Mouse (Mus musculus) forebrain, embryonic 15.5 days (tissue): ENCODE results near the gene Flt3l. TPM values are rescaled to one million over a fixed set of nuclear protein-coding genes. Genes with fewer than 3 reads are reported as not detected.
"Not testable (repeated sequence)": the region's sequence is repeated elsewhere in the genome, so short reads cannot be mapped to it uniquely, and the experiment has no call there.

Source experiments
- ATAC-seq: fragments of 200-750 bp; cut with Nextera tagmentation; replicated peaks from 2 replicates; pipeline ENCODE4 v1.8.0; 2017; ENCODE audit warnings: mild to moderate bottlenecking, moderate TSS enrichment, moderate library complexity
- H3K27ac ChIP-seq: fragments of 300-500 bp; sonication (generic); replicated peaks from 2 replicates; pipeline ENCODE4 v1.5.1; 2015; ENCODE audit warnings: mild to moderate bottlenecking, inconsistent platforms
- H3K27me3 ChIP-seq: fragments of 300-500 bp; sonication (generic); 2 replicates; pipeline ENCODE4 v1.6.1; 2015; ENCODE audit warnings: inconsistent platforms
- H3K36me3 ChIP-seq: fragments of 300-500 bp; sonication (generic); 2 replicates; pipeline ENCODE4 v1.6.1; 2015; ENCODE audit warnings: mild to moderate bottlenecking, inconsistent platforms
- H3K4me1 ChIP-seq: fragments of 300-500 bp; sonication (generic); 2 replicates; pipeline ENCODE4 v1.6.1; 2015; ENCODE audit warnings: inconsistent platforms
- H3K4me2 ChIP-seq: fragments of 300-500 bp; sonication (generic); replicated peaks from 2 replicates; pipeline ENCODE4 v1.6.1; 2015; ENCODE audit warnings: mild to moderate bottlenecking, inconsistent platforms
- H3K4me3 ChIP-seq: fragments of 300-500 bp; sonication (generic); 2 replicates; pipeline ENCODE4 v1.5.1; 2015; ENCODE audit warnings: mild to moderate bottlenecking, inconsistent platforms
- H3K9ac ChIP-seq: fragments of 300-500 bp; sonication (generic); replicated peaks from 2 replicates; pipeline ENCODE4 v1.6.1; 2015; ENCODE audit warnings: mild to moderate bottlenecking, inconsistent platforms
- H3K9me3 ChIP-seq: fragments of 300-500 bp; sonication (generic); 2 replicates; pipeline ENCODE4 v1.6.1; 2016; ENCODE audit warnings: inconsistent platforms
- WGBS: fragments of 180-500 bp; shearing (Covaris S2); methylation state at CpG from one replicate; pipeline ENCODE4 v1.1.7; 2015; ENCODE audit warnings: mixed read lengths; 5-methylcytosine and 5-hydroxymethylcytosine counted together
- polyA plus RNA-seq: library from polyadenylated mRNA; unstranded; fragments of >200 nt; fragmentation: Nextera tagmentation; extraction: Ambion mirVana; gene quantifications from 2 replicates; pipeline ENCODE4 v1.2.1, GENCODE M21; 2015

The Flt3l gene
- polyA plus RNA-seq, 1 experiment from 2014 or later: 2.1 TPM

DNA sequence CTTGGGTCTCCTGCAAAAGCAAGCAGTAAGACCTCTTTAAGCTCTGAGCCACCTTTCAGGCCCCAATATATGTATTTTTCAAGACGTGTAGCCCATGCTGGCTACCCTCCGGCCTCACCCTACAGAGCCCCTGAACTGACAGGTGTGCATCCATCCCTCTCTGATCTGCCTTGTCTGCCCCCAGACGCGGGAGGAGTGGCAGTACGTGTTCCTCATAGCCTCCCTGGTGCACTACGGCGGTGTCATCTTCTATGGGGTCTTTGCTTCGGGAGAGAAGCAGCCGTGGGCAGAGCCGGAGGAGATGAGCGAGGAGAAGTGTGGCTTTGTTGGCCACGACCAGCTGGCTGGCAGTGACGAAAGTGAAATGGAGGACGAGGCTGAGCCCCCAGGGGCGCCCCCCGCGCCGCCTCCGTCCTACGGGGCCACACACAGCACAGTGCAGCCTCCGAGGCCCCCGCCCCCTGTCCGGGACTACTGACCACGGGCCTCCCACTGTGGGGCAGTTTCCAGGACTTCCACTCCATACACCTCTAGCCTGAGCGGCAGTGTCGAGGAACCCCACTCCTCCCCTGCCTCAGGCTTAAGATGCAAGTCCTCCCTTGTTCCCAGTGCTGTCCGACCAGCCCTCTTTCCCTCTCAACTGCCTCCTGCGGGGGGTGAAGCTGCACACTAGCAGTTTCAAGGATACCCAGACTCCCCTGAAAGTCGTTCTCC lies 38.5 kb upstream of the Flt3l start:
- H3K27ac ChIP-seq: no peak overlapping the region
- ATAC-seq: no peak
- H3K36me3 ChIP-seq: no peaks in the 10 kb centered on the region
- H3K9ac ChIP-seq: no peak overlapping the region
- H3K27me3 ChIP-seq: peaks cover 83% of the 10 kb centered on the region
- H3K9me3 ChIP-seq: no peaks in the 10 kb centered on the region
- H3K4me2 ChIP-seq: no peak overlapping the region
- H3K4me1 ChIP-seq: peaks cover 15% of the 10 kb centered on the region
- 0 out of 2 replicates have a peak overlapping the region, but pooled peaks have one; percentile 8 for H3K4me3 ChIP-seq
- WGBS: 3% methylated on average over 28 of the region's 29 CpGs

DNA sequence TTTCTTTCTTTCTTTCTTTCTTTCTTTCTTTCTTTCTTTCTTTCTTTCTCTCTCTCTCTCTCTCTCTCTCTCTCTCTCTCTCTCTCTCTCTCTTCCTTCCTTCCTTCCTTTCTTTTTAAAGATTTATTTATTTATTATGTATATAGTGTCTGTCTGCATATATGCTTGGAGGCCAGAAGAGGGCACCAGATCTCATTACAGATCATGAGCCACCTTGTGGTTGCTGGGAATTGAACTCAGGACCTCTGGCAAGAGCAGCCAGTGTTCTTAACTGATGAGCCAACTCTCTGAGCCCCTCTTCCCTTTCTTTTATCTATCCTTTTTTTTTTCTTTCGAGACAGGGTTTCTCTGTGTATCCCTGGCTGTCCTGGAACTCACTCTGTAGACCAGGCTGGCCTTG lies 37.5 kb upstream of the Flt3l start:
- peaks cover 83% of the 10 kb centered on the region for H3K27me3 ChIP-seq
- not testable (repeated sequence) for H3K9ac ChIP-seq, ATAC-seq, H3K36me3 ChIP-seq, H3K4me2 ChIP-seq, H3K4me3 ChIP-seq, H3K9me3 ChIP-seq, H3K27ac ChIP-seq
- 73% methylated on average over 1 of the region's 1 CpGs for WGBS
- peaks cover 17% of the 10 kb centered on the region for H3K4me1 ChIP-seq

DNA sequence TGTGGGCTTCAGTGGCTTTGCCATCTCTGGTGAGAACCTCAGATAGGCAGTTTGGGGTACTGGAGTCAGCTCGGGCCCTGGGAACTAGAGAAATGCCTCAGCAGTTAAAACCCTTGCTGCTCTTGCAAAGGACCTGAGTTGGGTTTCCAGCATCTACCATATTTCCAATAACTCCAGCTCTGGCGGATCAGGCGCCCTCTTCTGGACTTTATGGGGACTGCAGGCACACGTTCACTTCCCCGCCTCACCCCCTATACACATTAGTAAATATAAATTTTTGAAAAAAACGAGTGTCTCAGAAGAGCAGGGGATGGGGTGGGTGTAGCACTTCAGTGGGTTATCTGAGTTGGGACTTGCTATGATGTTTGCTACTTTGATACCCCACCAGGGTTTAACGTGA lies 36.7 kb upstream of the Flt3l start:
- Histone ChIP-seq H3K4me2 (no peak overlapping the region), H3K36me3 (no peaks in the 10 kb centered on the region), H3K27ac (no peak overlapping the region), H3K9me3 (no peaks in the 10 kb centered on the region), H3K9ac (no peak overlapping the region), H3K4me3 (no peak overlapping the region), H3K4me1 (peaks cover 25% of the 10 kb centered on the region), H3K27me3 (peaks cover 82% of the 10 kb centered on the region)
- 65% methylated on average over 7 of the region's 7 CpGs for WGBS
- ATAC-seq: no peak

DNA sequence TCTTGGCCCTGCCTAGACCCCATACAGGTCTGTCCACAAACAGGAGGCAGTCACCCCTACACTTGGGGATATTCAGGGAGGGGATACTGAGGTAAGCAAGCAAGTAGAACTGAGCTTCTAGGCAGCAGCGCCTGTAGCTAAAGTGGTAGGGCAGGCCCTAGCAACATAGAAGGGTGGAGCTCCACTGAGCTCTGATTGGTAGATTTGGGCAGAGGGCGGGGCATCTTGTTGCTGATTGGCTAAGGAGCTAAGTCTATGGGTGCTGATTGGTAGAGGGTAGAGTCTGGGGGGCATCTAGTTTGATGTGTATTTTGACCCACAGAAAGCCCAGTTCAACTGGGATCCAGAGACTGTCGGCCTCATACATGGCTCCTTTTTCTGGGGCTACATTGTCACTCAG lies 33.3 kb upstream of the Flt3l start:
- Histone ChIP-seq H3K4me3 (no peak overlapping the region), H3K4me1 (peaks cover 26% of the 10 kb centered on the region), H3K27ac (no peak overlapping the region), H3K36me3 (no peaks in the 10 kb centered on the region), H3K4me2 (no peak overlapping the region), H3K9me3 (no peaks in the 10 kb centered on the region), H3K27me3 (peaks cover 78% of the 10 kb centered on the region), H3K9ac (no peak overlapping the region)
- 89% methylated on average over 3 of the region's 3 CpGs for WGBS
- no peak for ATAC-seq

DNA sequence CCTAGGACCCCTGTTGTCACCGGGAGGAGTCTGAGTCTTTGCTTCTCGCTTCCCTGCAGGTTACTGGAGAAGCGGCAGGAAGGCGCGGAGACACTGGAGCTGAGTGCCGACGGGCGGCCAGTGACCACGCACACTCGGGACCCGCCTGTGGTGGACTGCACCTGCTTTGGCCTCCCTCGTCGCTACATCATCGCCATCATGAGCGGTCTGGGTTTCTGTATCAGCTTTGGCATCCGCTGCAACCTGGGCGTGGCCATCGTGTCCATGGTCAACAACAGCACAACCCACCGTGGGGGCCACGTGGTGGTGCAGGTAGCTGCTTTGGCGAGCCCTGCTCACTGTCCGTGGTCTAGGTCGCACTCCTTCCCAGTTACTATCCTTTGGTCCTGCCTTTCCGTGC lies 32.4 kb upstream of the Flt3l start:
- ATAC-seq: no peak
- H3K4me1 ChIP-seq: peaks cover 30% of the 10 kb centered on the region
- no peaks in the 10 kb centered on the region for H3K9me3 ChIP-seq
- peaks cover 75% of the 10 kb centered on the region for H3K27me3 ChIP-seq
- H3K27ac ChIP-seq: no peak overlapping the region
- H3K9ac ChIP-seq: 0 out of 2 replicates have a peak overlapping the region, but pooled peaks have one; percentile 0
- H3K36me3 ChIP-seq: no peaks in the 10 kb centered on the region
- H3K4me3 ChIP-seq: peak overlapping the region; percentile 6
- 4% methylated on average over 24 of the region's 24 CpGs for WGBS
- peak overlapping the region; percentile 38 for H3K4me2 ChIP-seq

DNA sequence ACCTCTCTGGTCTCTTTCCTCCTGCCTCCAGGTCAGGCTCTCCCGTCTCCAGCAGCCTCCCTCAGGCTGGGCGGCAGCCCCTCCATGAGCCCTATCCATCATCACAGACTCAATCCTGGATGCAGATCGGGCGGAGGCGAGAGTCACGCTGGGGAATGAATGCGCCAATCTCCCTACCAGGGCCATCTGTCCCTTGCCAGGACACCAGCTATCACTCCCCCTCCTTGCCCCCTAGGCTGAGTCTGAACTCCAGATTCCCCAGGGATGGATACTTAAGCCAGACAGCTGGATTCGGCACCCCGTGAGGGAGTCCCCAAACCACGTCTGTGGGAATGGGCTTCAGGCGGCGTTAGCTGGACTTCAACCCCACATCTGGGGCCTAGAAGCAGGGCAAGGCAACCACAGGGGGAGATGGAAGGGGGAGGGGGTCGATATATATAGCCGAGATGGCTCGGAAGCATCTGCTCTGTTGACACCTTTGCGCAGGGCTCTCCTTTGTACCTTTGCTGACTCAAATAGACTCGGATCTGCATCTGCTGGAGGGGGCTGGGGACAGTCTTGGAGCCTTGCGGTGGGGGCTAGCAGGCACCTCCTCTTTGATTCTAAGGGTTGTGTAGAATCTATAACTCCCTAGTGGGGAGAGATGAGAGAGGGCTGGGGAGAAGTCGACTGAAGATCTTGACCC lies 31.7 kb upstream of the Flt3l start:
- 0 out of 2 replicates have a peak overlapping the region, but pooled peaks have one; percentile 23 for H3K9ac ChIP-seq
- no peaks in the 10 kb centered on the region for H3K9me3 ChIP-seq
- H3K27ac ChIP-seq: peak overlapping the region; percentile 46
- H3K4me2 ChIP-seq: peak overlapping the region; percentile 38
- 1% methylated on average over 19 of the region's 19 CpGs for WGBS
- H3K4me3 ChIP-seq: peak overlapping the region; percentile 27
- no peaks in the 10 kb centered on the region for H3K36me3 ChIP-seq
- H3K27me3 ChIP-seq: peaks cover 82% of the 10 kb centered on the region
- peaks cover 33% of the 10 kb centered on the region for H3K4me1 ChIP-seq
- ATAC-seq: 0 out of 2 replicates have a peak, but pooled peaks have one; percentile 31

DNA sequence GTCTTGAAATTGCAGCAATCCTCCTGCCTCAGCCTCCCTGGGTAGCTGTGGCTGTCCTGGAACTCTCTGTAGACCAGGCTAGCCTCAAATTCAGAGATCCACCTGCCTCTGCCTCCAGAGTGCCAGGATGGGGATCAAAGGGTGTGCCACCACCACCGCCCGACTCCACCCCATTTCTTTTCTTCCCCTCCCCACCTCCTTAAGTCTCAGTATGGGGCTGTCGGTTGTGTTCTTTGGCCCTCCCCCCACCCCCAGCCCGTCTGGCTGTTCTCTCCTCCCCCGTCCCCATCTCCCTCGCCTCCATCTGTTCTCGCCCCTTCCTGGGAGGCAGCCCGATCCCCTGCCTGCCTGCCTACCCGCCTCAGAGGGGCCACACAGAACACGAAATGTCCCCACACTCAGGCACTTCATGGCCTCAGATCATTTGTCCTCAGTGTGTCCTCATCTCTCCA lies 30.7 kb upstream of the Flt3l start:
- Histone ChIP-seq H3K9me3 (no peaks in the 10 kb centered on the region), H3K9ac (no peak overlapping the region), H3K4me2 (peak overlapping the region; percentile 38), H3K36me3 (no peaks in the 10 kb centered on the region), H3K27me3 (peaks cover 77% of the 10 kb centered on the region), H3K4me3 (peak overlapping the region; percentile 27; the same call in 1 of the 2 replicates), H3K27ac (peak overlapping the region; percentile 46), H3K4me1 (peaks cover 42% of the 10 kb centered on the region)
- 0 out of 2 replicates have a peak, but pooled peaks have one; percentile 12 for ATAC-seq
- WGBS: 21% methylated on average over 10 of the region's 10 CpGs

DNA sequence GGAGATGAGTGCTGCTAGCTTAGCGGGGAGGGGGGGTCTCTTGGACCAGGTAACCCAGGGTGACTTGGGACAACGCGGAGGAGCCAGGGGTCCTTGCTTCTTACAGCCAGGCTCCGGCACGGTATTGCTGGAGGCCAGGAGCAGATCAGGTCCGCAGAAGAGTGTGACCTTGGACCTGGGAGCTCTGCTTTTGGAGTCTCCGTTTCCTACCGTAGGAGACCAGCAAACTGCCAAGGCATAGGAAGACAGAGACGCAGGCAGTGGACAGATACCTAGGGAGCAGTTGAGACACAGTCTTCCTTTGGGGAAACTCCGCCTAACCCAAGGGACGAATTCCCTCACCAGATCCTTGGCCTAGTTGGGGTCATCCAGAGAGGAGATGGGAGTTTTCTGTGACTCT lies 29.5 kb upstream of the Flt3l start:
- peaks cover 48% of the 10 kb centered on the region for H3K4me1 ChIP-seq
- H3K9ac ChIP-seq: no peak overlapping the region
- WGBS: 39% methylated on average over 11 of the region's 11 CpGs
- peak overlapping the region; percentile 49 for H3K4me3 ChIP-seq
- no peak for ATAC-seq
- H3K9me3 ChIP-seq: no peaks in the 10 kb centered on the region
- 0 out of 2 replicates have a peak overlapping the region, but pooled peaks have one; percentile 9 for H3K27ac ChIP-seq
- H3K27me3 ChIP-seq: peaks cover 67% of the 10 kb centered on the region
- H3K4me2 ChIP-seq: peak overlapping the region; percentile 55
- no peaks in the 10 kb centered on the region for H3K36me3 ChIP-seq

DNA sequence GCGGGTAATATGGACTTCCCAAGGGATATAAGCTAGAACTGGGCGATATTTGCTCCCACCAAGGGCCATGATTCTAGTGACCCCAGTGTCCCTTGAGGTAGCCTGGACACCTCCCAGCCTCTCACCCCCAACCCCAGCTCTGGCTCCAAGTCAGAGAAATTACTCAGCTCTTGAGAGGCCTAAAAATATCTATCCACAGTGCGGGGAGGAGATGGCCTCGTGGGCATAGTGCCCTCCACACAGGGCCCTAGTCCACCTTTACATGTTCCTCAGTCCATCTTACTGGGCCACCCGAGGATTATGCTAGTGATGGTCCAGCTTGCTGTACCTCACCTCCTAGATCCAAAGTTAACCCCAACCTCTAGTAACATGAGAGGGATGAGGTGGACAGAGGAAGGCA lies 28.6 kb upstream of the Flt3l start:
- H3K36me3 ChIP-seq: no peaks in the 10 kb centered on the region
- 0 out of 2 replicates have a peak overlapping the region, but pooled peaks have one; percentile 27 for H3K27ac ChIP-seq
- H3K4me3 ChIP-seq: peak overlapping the region; percentile 49
- H3K9ac ChIP-seq: peak overlapping the region; percentile 52; the same call in 1 of the 2 replicates
- no peak for ATAC-seq
- H3K4me1 ChIP-seq: peaks cover 48% of the 10 kb centered on the region
- WGBS: 59% methylated on average over 5 of the region's 5 CpGs
- H3K27me3 ChIP-seq: peaks cover 60% of the 10 kb centered on the region
- peak overlapping the region; percentile 55 for H3K4me2 ChIP-seq
- no peaks in the 10 kb centered on the region for H3K9me3 ChIP-seq

DNA sequence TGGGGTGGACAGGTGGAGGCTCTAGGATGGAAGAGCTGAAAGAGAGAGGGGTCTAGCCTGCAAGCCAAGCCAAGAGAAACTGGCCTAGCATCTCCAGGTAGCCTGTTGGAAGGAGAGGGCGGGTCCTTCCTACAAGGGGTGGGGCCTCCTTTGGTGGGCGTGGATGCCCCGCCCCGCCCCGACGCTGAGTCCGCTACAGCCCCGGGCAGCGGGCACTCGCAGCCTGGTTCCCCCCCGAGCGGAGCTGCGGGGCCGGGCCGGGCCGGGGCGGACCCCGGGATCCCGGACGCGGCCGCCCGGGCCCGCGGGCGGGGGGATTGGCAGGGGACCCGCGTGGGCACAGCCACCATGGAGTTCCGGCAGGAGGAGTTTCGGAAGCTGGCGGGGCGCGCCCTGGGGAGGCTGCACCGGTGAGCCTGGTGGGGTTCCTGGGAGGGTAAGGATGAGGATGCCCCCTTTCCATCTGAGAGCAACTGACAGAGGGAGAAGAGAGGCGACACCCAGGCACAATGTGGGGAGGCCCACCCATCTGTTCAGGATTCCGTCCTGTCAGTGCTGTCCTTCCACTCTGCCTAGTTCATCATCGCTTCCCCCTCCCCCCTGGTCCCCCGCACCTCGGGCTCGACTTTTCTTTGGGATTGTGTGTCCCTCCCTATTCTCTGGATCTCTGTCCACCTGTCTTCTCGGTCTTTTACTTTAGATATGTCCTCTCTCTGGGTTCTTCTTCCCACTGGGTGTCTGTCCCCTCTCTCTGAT lies 27.7 kb upstream of the Flt3l start, which contains the start of gene Slc17a7:
Gene Slc17a7 (plus strand): TSS at position 215 of the 756 bp plus-strand sequence.
- WGBS: 1% methylated on average over 40 of the region's 41 CpGs

DNA sequence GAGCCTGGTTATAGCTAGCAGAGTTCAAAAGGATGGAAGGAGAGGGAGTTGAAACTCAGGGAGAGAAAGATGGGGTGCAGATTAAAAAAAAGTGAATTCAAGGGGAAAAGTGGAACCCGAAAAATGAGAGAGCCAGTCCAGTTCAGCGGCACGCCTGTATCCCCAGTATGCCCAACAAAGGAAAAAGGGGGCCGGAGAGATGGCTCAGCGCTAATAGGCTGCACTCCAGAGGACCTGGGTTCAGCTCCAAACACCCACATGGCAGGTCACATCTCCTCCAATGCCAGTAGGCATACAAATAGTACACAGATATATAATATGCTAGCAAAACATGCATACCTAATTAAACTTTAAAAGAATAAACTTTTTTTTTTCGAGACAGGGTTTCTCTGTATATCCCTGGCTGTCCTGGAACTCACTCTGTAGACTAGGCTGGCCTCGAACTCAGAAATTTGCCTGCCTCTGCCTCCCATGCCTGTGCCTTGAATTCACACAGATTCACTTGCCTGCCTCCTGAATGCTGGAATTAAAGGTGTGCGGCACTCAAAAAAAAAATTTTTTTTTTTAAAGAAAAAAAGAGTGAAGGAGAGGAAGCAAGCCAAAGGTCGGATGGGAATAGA lies 26.9 kb upstream of the Flt3l start:
- no peak overlapping the region for H3K4me2 ChIP-seq
- ATAC-seq: no peak
- H3K36me3 ChIP-seq: 0 out of 2 replicates have a peak, but pooled peaks cover 2% of the 10 kb centered on the region
- H3K27ac ChIP-seq: no peak overlapping the region
- peak overlapping the region; percentile 49; the same call in 1 of the 2 replicates for H3K4me3 ChIP-seq
- peaks cover 45% of the 10 kb centered on the region for H3K27me3 ChIP-seq
- H3K9ac ChIP-seq: no peak overlapping the region
- no peaks in the 10 kb centered on the region for H3K9me3 ChIP-seq
- WGBS: 70% methylated on average over 9 of the region's 9 CpGs
- peaks cover 40% of the 10 kb centered on the region for H3K4me1 ChIP-seq

More for the DNA sequence above, 27.7 kb upstream of the Flt3l start, which contains the start of gene Slc17a7:
- H3K9me3 ChIP-seq: no peaks in the 10 kb centered on the region
- peak within 1 kb of the TSS; percentile 55 for H3K4me2 ChIP-seq
- no peaks in the 10 kb centered on the region for H3K36me3 ChIP-seq
- H3K4me3 ChIP-seq: peak within 1 kb of the TSS; percentile 49
- H3K27ac ChIP-seq: peak within 1 kb of the TSS; percentile 27; the same call in 1 of the 2 replicates
- H3K4me1 ChIP-seq: peaks cover 48% of the 10 kb centered on the region
- no peak for ATAC-seq
- H3K27me3 ChIP-seq: peaks cover 51% of the 10 kb centered on the region
- H3K9ac ChIP-seq: peak within 1 kb of the TSS; percentile 52
